Mouse (Mus musculus) liver, embryonic 18 days (tissue): ENCODE data around the gene Pom121l2. TPM values are rescaled to one million over a fixed set of nuclear protein-coding genes. Genes with fewer than 3 reads are reported as not detected.

Source experiments
- polyA plus RNA-seq: library from polyadenylated mRNA; depleted of rRNA; stranded (reverse); fragments of >200 nt; gene quantifications from 2 replicates; pipeline ENCODE4 v1.2.3, GENCODE M21; 2012; rRNA removed

Pom121l2 gene
- not detected in 2 replicates for polyA plus RNA-seq

GRCm38 (mm10) chr13:21980981-21981802, at the start of gene Pom121l2:
TSS of gene Pom121l2 (plus strand) at chr13:21981194.

GRCm38 (mm10) chr13:21944926-21945740, 35.9 kb upstream of the Pom121l2 start, which contains the start of gene Zfp184:
TSS of gene Zfp184 (plus strand) at chr13:21945094.

GRCm38 (mm10) chr13:22009642-22010041, 28.6 kb downstream of the Pom121l2 start, which contains the start of gene Prss16:
TSS of gene Prss16 (minus strand) at chr13:22009742.

GRCm38 (mm10) chr13:22035267-22036148, 54.5 kb downstream of the Pom121l2 start, which contains the start of the genes Hist1h2ah and Hist1h2bk:
TSS of gene Hist1h2ah (minus strand) at chr13:22035568.
TSS of gene Hist1h2bk (plus strand) at chr13:22035870.

Other genes starting within 250 kb of the Pom121l2 start
- 9.1 and 9.2 TPM in 2 replicates for gene Hist1h4j, start 246.1 kb upstream of the Pom121l2 start, polyA plus RNA-seq
- 14.1 and 22.0 TPM in 2 replicates for gene Hist1h4k, start 230.7 kb upstream of the Pom121l2 start, polyA plus RNA-seq
- 17.2 and 18.2 TPM in 2 replicates for gene Hist1h2ak, start 227.4 kb upstream of the Pom121l2 start, polyA plus RNA-seq
- gene Hist1h2bn, start 227.1 kb upstream of the Pom121l2 start, polyA plus RNA-seq: 10.0 and 14.8 TPM in 2 replicates
- gene Hist1h1b, start 200.6 kb upstream of the Pom121l2 start, polyA plus RNA-seq: 3.8 and 4.1 TPM in 2 replicates
- 13.4 and 17.5 TPM in 2 replicates for gene Hist1h3i, start 197.8 kb upstream of the Pom121l2 start, polyA plus RNA-seq
- 3.5 and 4.0 TPM in 2 replicates for gene Hist1h2an, start 194.0 kb upstream of the Pom121l2 start, polyA plus RNA-seq
- gene Hist1h2bp, start 193.7 kb upstream of the Pom121l2 start, polyA plus RNA-seq: 1.2 and 2.5 TPM in 2 replicates
- gene Hist1h2bq, start 171.0 kb upstream of the Pom121l2 start, polyA plus RNA-seq: 3.5 and 6.3 TPM in 2 replicates
- gene Hist1h2ao, start 170.7 kb upstream of the Pom121l2 start, polyA plus RNA-seq: not detected in 2 replicates
- gene Hist1h4m, start 169.4 kb upstream of the Pom121l2 start, polyA plus RNA-seq: not detected in 2 replicates
- gene Hist1h4n, start 149.0 kb upstream of the Pom121l2 start, polyA plus RNA-seq: 19.1 and 27.0 TPM in 2 replicates
- 35.2 and 36.1 TPM in 2 replicates for gene Hist1h2ap, start 147.7 kb upstream of the Pom121l2 start, polyA plus RNA-seq
- gene Hist1h2br, start 147.5 kb upstream of the Pom121l2 start, polyA plus RNA-seq: 2.2 and 6.7 TPM in 2 replicates
- gene Zfp184, start 36.1 kb upstream of the Pom121l2 start, polyA plus RNA-seq: 0.38 and 0.39 TPM in 2 replicates
- gene Prss16, start 28.5 kb downstream of the Pom121l2 start, polyA plus RNA-seq: 1.2 and 1.3 TPM in 2 replicates
- gene Hist1h2ah, start 54.4 kb downstream of the Pom121l2 start, polyA plus RNA-seq: 3.6 and 4.4 TPM in 2 replicates
- 6.7 and 11.4 TPM in 2 replicates for gene Hist1h2bk, start 54.7 kb downstream of the Pom121l2 start, polyA plus RNA-seq
- gene Hist1h4i, start 60.2 kb downstream of the Pom121l2 start, polyA plus RNA-seq: 42.8 and 103 TPM in 2 replicates
- 13.6 and 14.3 TPM in 2 replicates for gene Hist1h2ag, start 61.8 kb downstream of the Pom121l2 start, polyA plus RNA-seq
- gene Hist1h2bj, start 62.0 kb downstream of the Pom121l2 start, polyA plus RNA-seq: 7.7 and 11.4 TPM in 2 replicates
- not detected in 2 replicates for gene Vmn1r188, start 103.2 kb downstream of the Pom121l2 start, polyA plus RNA-seq
- gene Vmn1r189, start 124.6 kb downstream of the Pom121l2 start, polyA plus RNA-seq: not detected in 2 replicates
- gene Vmn1r191, start 202.8 kb downstream of the Pom121l2 start, polyA plus RNA-seq: not detected in 2 replicates
- gene Vmn1r192, start 209.9 kb downstream of the Pom121l2 start, polyA plus RNA-seq: not detected in 2 replicates
- not detected in 2 replicates for gene Vmn1r193, start 242.0 kb downstream of the Pom121l2 start, polyA plus RNA-seq